Mouse (Mus musculus) limb, embryonic 10.5 days (tissue): ENCODE data around the gene Tusc2. TPM values are rescaled to one million over a fixed set of nuclear protein-coding genes. Genes with fewer than 3 reads are reported as not detected.
A peak's percentile ranks its signal among the peaks of the same experiment; 100 is the strongest.
"Not testable (repeated sequence)": the region's sequence is repeated elsewhere in the genome, so short reads cannot be mapped to it uniquely, and the experiment has no call there.

ENCODE experiments used
- DNase-seq: peaks from one replicate; pipeline ENCODE4 v3.0.0-alpha.2; 2017; ENCODE audit warnings: low spot score
- H3K27ac ChIP-seq: fragments of 300-500 bp; sonication (generic); 2 replicates; pipeline ENCODE4 v1.5.1; 2016; ENCODE audit warnings: mild to moderate bottlenecking
- H3K27me3 ChIP-seq: fragments of 300-500 bp; sonication (generic); 2 replicates; pipeline ENCODE4 v1.6.1; 2016; ENCODE audit warnings: low read depth, mild to moderate bottlenecking; ENCODE audit not compliant: poor library complexity, severe bottlenecking
- H3K36me3 ChIP-seq: fragments of 300-500 bp; sonication (generic); 2 replicates; pipeline ENCODE4 v1.6.1; 2016; ENCODE audit warnings: mild to moderate bottlenecking, moderate library complexity
- H3K4me1 ChIP-seq: fragments of 300-500 bp; sonication (generic); 2 replicates; pipeline ENCODE4 v1.6.1; 2016
- H3K4me3 ChIP-seq: fragments of 300-500 bp; sonication (generic); 2 replicates; pipeline ENCODE4 v1.5.1; 2016; ENCODE audit warnings: mild to moderate bottlenecking, moderate library complexity
- H3K9me3 ChIP-seq: fragments of 300-500 bp; sonication (generic); replicated peaks from 2 replicates; pipeline ENCODE4 v1.6.1; 2016; ENCODE audit warnings: mild to moderate bottlenecking
- WGBS: fragments of 180-500 bp; shearing (Covaris S2); methylation state at CpG from one replicate; pipeline ENCODE4 v1.1.7; 2016; 5-methylcytosine and 5-hydroxymethylcytosine counted together
- polyA plus RNA-seq: library from polyadenylated mRNA; unstranded; fragments of >200 nt; fragmentation: Nextera tagmentation; extraction: Ambion mirVana; gene quantifications from 2 replicates; pipeline ENCODE4 v1.2.1, GENCODE M21; 2016

The Tusc2 gene
- polyA plus RNA-seq, 1 experiment from 2014 or later = 60.4 TPM

DNA sequence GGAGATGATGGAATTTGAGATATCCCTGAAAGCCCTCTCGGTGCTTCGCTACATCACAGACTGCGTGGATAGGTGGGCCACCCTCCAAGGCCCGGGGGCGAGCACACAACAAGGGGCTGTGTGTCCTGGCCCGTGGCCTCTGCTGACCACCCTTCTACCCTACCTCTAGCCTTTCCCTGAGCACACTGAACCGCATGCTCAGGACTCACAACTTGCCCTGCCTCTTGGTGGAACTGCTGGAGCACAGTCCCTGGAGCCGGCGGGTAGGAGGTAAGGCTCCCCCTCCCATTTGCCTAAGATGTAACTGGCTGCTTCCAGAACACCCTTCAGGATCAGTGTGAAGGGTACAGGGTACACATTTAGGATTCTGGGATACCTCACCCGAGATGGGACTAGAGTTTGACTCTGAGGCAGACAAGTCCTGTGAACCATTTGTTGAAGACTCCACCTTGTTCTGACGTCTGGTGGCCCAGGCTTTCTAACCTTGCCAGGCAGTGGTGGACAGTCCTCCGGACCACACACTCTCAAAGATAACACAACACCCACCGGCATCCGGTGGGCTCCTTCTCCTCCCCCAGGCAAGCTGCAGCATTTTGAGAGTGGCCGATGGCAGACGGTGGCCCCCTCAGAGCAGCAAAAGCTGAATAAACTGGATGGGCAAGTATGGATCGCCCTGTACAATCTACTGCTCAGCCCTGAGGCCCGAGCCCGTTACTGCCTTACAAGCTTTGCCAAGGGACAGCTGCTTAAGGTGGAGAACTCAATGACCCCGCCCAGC, 13.6 kb upstream of the Tusc2 start:
- Histone ChIP-seq H3K27me3 (peaks cover 32% of the 10 kb centered on the region), H3K9me3 (no peaks in the 10 kb centered on the region), H3K27ac (no peak overlapping the region), H3K36me3 (peaks cover 10% of the 10 kb centered on the region), H3K4me3 (no peak overlapping the region), H3K4me1 (peaks cover 79% of the 10 kb centered on the region)
- WGBS = 85% methylated on average over 20 of the region's 20 CpGs
- DNase-seq = no peak

GRCm38 (mm10) chr9:107550491-107551116, 12.5 kb upstream of the Tusc2 start:
- Histone ChIP-seq H3K4me1 (peaks cover 83% of the 10 kb centered on the region), H3K36me3 (no peaks in the 10 kb centered on the region), H3K27me3 (peaks cover 32% of the 10 kb centered on the region), H3K9me3 (no peaks in the 10 kb centered on the region), H3K27ac (peak overlapping the region; percentile 88), H3K4me3 (peak overlapping the region; percentile 83)
- peak; percentile 42 for DNase-seq
- WGBS = 20% methylated on average over 23 of the region's 23 CpGs

DNA sequence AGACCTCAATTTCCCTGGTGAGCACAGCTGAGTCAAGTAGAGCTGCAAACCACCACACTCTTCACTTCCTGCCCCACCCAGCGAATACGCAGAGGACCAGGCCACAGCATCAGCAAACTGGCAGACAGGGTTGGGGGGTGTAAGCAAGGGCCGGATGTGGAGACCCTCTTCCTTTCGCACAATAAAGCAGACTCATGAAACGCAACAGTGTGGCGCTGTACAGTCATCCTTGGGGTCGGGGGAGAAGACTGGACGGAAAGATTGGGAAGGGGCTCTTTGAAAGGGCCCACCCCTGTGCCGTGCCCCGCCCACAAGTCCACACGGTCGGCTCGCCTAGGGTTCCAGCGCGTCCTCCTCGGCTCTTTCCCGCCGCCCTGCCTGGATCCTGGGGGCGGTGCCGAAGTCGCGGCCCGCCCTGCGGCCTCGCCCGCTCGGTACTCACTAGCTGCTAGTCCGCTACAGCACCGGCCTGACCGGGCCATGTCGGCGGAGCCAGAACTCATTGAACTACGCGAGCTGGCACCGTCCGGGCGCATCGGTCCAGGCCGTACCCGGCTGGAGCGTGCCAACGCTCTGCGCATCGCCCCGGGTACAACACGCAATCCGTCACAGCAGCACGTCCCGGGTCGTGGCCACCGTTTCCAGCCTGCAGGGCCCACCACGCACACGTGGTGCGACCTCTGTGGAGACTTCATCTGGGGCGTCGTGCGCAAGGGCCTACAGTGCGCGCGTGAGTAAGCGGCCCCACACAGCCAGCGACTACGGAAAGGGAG, 11.8 kb upstream of the Tusc2 start, which contains the start of gene Rassf1:
TSS of gene Rassf1 (plus strand) at position 439 of the 773 bp plus-strand sequence.
- H3K27me3 ChIP-seq = peaks cover 32% of the 10 kb centered on the region
- DNase-seq = peak; percentile 85
- H3K27ac ChIP-seq = peak within 1 kb of the TSS; percentile 88
- H3K4me3 ChIP-seq = peak within 1 kb of the TSS; percentile 83
- H3K4me1 ChIP-seq = peaks cover 84% of the 10 kb centered on the region
- H3K9me3 ChIP-seq = no peaks in the 10 kb centered on the region
- WGBS = under 1% methylated on average over 61 of the region's 63 CpGs
- no peaks in the 10 kb centered on the region for H3K36me3 ChIP-seq

- Histone ChIP-seq H3K4me1 (peaks cover 83% of the 10 kb centered on the region), H3K4me3 (peak overlapping the region; percentile 83), H3K9me3 (no peaks in the 10 kb centered on the region), H3K27ac (peak overlapping the region; percentile 88), H3K27me3 (peaks cover 32% of the 10 kb centered on the region), H3K36me3 (peaks cover 6% of the 10 kb centered on the region)
- 5% methylated on average over 8 of the region's 8 CpGs for whole genome bisulfite sequencing
- DNase-seq = no peak
Observed at GRCm38 (mm10) chr9:107551890-107552355, 11.1 kb upstream of the Tusc2 start.

DNA sequence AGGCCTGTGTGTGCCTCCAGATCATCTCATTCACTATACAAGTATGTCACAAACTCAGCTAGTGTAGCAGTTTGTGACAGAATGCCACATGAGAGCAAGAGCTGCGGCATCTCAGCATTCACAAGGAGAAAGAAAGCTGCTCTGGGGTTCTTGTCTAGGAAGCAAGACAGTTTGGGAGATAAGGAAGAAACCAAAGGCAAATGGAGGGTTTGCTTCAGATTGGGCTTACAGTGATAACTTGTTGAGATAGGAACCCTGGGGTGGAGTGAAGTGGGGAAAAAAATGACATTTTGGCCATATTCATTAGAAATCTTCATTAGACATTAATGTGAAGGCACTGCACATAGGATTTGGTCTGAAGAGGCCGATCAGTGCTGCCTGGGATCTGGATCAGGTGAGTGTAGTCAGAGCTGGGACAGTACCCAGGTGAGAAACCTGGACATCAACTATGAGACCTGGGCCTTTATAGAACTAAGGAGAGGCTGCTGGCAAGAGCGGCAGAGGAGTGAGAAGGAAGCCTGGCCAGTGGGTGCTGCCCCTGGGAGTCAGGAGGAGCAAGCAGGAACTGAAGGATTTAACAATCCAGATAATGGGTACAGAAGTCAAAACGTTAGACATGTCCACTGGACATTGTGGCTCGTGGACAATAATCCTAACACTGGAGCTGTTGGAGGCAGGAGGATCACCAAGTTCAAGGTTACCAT, 10.2 kb upstream of the Tusc2 start:
- peaks cover 15% of the 10 kb centered on the region for H3K36me3 ChIP-seq
- WGBS = 82% methylated on average over 5 of the region's 5 CpGs
- peaks cover 29% of the 10 kb centered on the region for H3K27me3 ChIP-seq
- H3K4me1 ChIP-seq = peaks cover 73% of the 10 kb centered on the region
- H3K27ac ChIP-seq = peak overlapping the region; percentile 93
- peak overlapping the region; percentile 83 for H3K4me3 ChIP-seq
- no peaks in the 10 kb centered on the region for H3K9me3 ChIP-seq
- no peak for DNase-seq

- H3K27me3 ChIP-seq = peaks cover 21% of the 10 kb centered on the region
- peak overlapping the region; percentile 93 for H3K27ac ChIP-seq
- DNase-seq = no peak
- H3K9me3 ChIP-seq = no peaks in the 10 kb centered on the region
- peaks cover 72% of the 10 kb centered on the region for H3K4me1 ChIP-seq
- peaks cover 24% of the 10 kb centered on the region for H3K36me3 ChIP-seq
- H3K4me3 ChIP-seq = peak overlapping the region; percentile 83
- 5% methylated on average over 37 of the region's 37 CpGs for WGBS
Observed at GRCm38 (mm10) chr9:107553541-107554318, 9.3 kb upstream of the Tusc2 start.

DNA sequence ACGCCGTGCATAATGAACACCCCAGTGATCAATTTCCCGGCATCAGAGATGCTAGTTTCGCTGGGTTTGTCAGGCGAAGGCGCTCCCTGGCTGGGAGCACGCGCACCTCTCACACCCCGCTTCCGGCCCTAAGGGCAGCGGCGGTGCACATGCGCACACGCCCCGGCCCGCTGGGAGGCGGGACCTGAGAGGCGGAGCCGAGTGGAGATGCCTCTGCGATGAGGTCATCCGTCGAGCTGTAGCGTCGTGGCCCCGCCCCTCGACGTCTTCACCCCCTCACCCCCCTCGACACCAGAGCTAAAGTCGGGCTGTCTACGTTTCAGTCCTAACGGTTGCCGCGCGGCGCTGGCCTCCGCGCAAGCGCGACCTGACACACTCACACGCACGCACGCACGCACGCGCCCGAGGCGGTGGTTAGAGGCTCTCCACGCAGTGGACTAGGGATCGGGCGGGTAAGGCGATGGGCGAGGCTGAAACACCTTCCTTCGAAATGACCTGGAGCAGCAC, 8.7 kb upstream of the Tusc2 start:
- H3K4me3 ChIP-seq = peak overlapping the region; percentile 83
- peak; percentile 96 for DNase-seq
- H3K27me3 ChIP-seq = peaks cover 15% of the 10 kb centered on the region
- peak overlapping the region; percentile 93 for H3K27ac ChIP-seq
- H3K36me3 ChIP-seq = peaks cover 30% of the 10 kb centered on the region
- H3K9me3 ChIP-seq = no peaks in the 10 kb centered on the region
- H3K4me1 ChIP-seq = peaks cover 71% of the 10 kb centered on the region
- WGBS = under 1% methylated on average over 53 of the region's 53 CpGs

GRCm38 (mm10) chr9:107555031-107555457, 8.0 kb upstream of the Tusc2 start:
- Histone ChIP-seq H3K4me3 (peak overlapping the region; percentile 83), H3K9me3 (no peaks in the 10 kb centered on the region), H3K27ac (peak overlapping the region; percentile 93), H3K4me1 (peaks cover 65% of the 10 kb centered on the region), H3K36me3 (peaks cover 37% of the 10 kb centered on the region), H3K27me3 (peaks cover 9% of the 10 kb centered on the region)
- DNase-seq = no peak
- under 1% methylated on average over 23 of the region's 23 CpGs for WGBS

- WGBS = 60% methylated on average over 2 of the region's 2 CpGs
Observed at GRCm38 (mm10) chr9:107555701-107556100, 7.4 kb upstream of the Tusc2 start.

GRCm38 (mm10) chr9:107556346-107556745, 6.7 kb upstream of the Tusc2 start:
- H3K4me1 ChIP-seq = peaks cover 53% of the 10 kb centered on the region
- peaks cover 50% of the 10 kb centered on the region for H3K36me3 ChIP-seq
- 88% methylated on average over 3 of the region's 3 CpGs for WGBS
- no peak overlapping the region for H3K27ac ChIP-seq
- H3K4me3 ChIP-seq = peak overlapping the region; percentile 83
- no peaks in the 10 kb centered on the region for H3K9me3 ChIP-seq
- DNase-seq = no peak
- H3K27me3 ChIP-seq = no peaks in the 10 kb centered on the region

More at GRCm38 (mm10) chr9:107555701-107556100, 7.4 kb upstream of the Tusc2 start:
- H3K27me3 ChIP-seq = peaks cover 2% of the 10 kb centered on the region
- H3K4me3 ChIP-seq = peak overlapping the region; percentile 83
- no peaks in the 10 kb centered on the region for H3K9me3 ChIP-seq
- DNase-seq = no peak
- peaks cover 44% of the 10 kb centered on the region for H3K36me3 ChIP-seq
- peak overlapping the region; percentile 93; the same call in 1 of the 2 replicates for H3K27ac ChIP-seq
- peaks cover 59% of the 10 kb centered on the region for H3K4me1 ChIP-seq

- H3K4me3 ChIP-seq = not testable (repeated sequence)
Observed at GRCm38 (mm10) chr9:107565556-107565955, 2.5 kb downstream of the Tusc2 start.

More at GRCm38 (mm10) chr9:107565556-107565955, 2.5 kb downstream of the Tusc2 start:
- Histone ChIP-seq H3K4me1 (peaks cover 75% of the 10 kb centered on the region), H3K36me3 (peaks cover 52% of the 10 kb centered on the region), H3K27ac (peak overlapping the region; percentile 31; the same call in 1 of the 2 replicates)
- not testable (repeated sequence) for DNase-seq, H3K27me3 ChIP-seq, H3K9me3 ChIP-seq
- WGBS = 54% methylated on average over 5 of the region's 5 CpGs
